Mouse (Mus musculus): ENCODE results near the gene Gm21118. TPM values are rescaled to one million over a fixed set of nuclear protein-coding genes. Genes with fewer than 3 reads are reported as not detected.

The Gm21118 gene
- not detected for polyA plus RNA-seq (2017; shearing (Covaris generic))

GRCm38 (mm10) chrY:70273542-70273941 lies at the start of gene Gm21118:
Gene Gm21118, minus strand, starts transcription at chrY:70273642.

GRCm38 (mm10) chrY:70303187-70303586 lies 29.7 kb upstream of the Gm21118 start, which contains the start of the genes Gm29423 and Gm29644:
Gene Gm29423, minus strand, starts transcription at chrY:70303287.
Gene Gm29644, minus strand, starts transcription at chrY:70303343.

Other genes with a start within 250 kb of the Gm21118 start
- under 1 TPM in 1 of 2 experiments, not detected in 1; 0.33 TPM for gene Gm29423, start 29.6 kb upstream of the Gm21118 start, polyA plus RNA-seq (2017; shearing (Covaris generic))
- gene Gm29644, start 29.7 kb upstream of the Gm21118 start, polyA plus RNA-seq (2017; shearing (Covaris generic)), result not detected
- not detected for gene Gm20888, start 168.2 kb upstream of the Gm21118 start, polyA plus RNA-seq (2017; shearing (Covaris generic))